Mouse (Mus musculus) right cerebral cortex, adult 18-20 months (tissue): ENCODE data around the gene Atf7ip2.

Source experiments
- DNase-seq: peaks from one replicate; pipeline ENCODE4 v3.0.0; 2022; ENCODE audit warnings: mixed read lengths

Gene Atf7ip2

GRCm38 (mm10) chr16:10297696-10298644 lies 105.5 kb downstream of the Atf7ip2 start:
- DNase-seq, result no peak

- DNase-seq, result no peak
These were observed 107.1 kb downstream of the Atf7ip2 start for GRCm38 (mm10) chr16:10299637-10300036.

GRCm38 (mm10) chr16:10300231-10301186 lies 108.0 kb downstream of the Atf7ip2 start:
- DNase-seq, result no peak
